Mouse (Mus musculus): Measurements from ENCODE around the gene Trp53. TPM values are rescaled to one million over a fixed set of nuclear protein-coding genes. Genes with fewer than 3 reads are reported as not detected.

Gene Trp53
- polyA plus RNA-seq, 1 experiment from 2014 or later, result 32.6 TPM

- ATAC-seq, result no peak; the same call in 1 of the 2 replicates
- no peak for DNase-seq
- Histone ChIP-seq H3K4me3 (ENCODE audit: low read depth, low read length) (peak within 1 kb of the TSS; percentile 33), H3K9ac (replicated peaks) (no peak within 1 kb of the TSS; the same call in 1 of the 2 replicates), H3K4me2 (ENCODE audit: low read depth, low read length) (peak within 1 kb of the TSS; percentile 57), H3K4me1 (ENCODE audit: insufficient read depth) (peaks cover 9% of the 10 kb centered on the region; the same call in 1 of the 2 replicates), H3K27ac (ENCODE audit: low read depth) (no peak within 1 kb of the TSS), H3K36me3 (replicated peaks; ENCODE audit: insufficient read depth, low read length) (peaks cover 29% of the 10 kb centered on the region), H3K27me3 (ENCODE audit: insufficient read depth, low read length) (peaks cover 21% of the 10 kb centered on the region), H3K9me3 (ENCODE audit: low read length) (no peaks in the 10 kb centered on the region)
- TF ChIP-seq EP300 (IDR thresholded peaks at IDR 0.05; ENCODE audit: low read depth) (no peak), CTCF (IDR thresholded peaks at IDR 0.05; ENCODE audit: low read depth) (no peak)
- WGBS (ENCODE audit: insufficient replicate concordance), result 8% methylated on average over 55 of the region's 59 CpGs
These were observed 20.1 kb upstream of the Trp53 start, which contains the start of gene Efnb3 for GRCm38 (mm10) chr11:69559851-69560765. Gene Efnb3 (minus strand): TSS chr11:69560205.

- no peak overlapping the region for H3K9ac ChIP-seq (replicated peaks)
- no peak overlapping the region for H3K27ac ChIP-seq (ENCODE audit: low read depth)
- H3K36me3 ChIP-seq (replicated peaks; ENCODE audit: insufficient read depth, low read length), result peaks cover 31% of the 10 kb centered on the region
- H3K4me3 ChIP-seq (ENCODE audit: low read depth, low read length), result no peak overlapping the region
- peaks cover 21% of the 10 kb centered on the region for H3K27me3 ChIP-seq (ENCODE audit: insufficient read depth, low read length)
- DNase-seq (no peak), ATAC-seq (no peak)
- no peak overlapping the region for H3K4me2 ChIP-seq (ENCODE audit: low read depth, low read length)
- WGBS (ENCODE audit: insufficient replicate concordance), result 74% methylated on average over 16 of the region's 16 CpGs
- H3K4me1 ChIP-seq (ENCODE audit: insufficient read depth), result peaks cover 9% of the 10 kb centered on the region; the same call in 1 of the 2 replicates
- TF ChIP-seq EP300 (IDR thresholded peaks at IDR 0.05; ENCODE audit: low read depth), result no peak
- TF ChIP-seq CTCF (IDR thresholded peaks at IDR 0.05; ENCODE audit: low read depth), result no peak
- H3K9me3 ChIP-seq (ENCODE audit: low read length), result no peaks in the 10 kb centered on the region
These were observed 19.0 kb upstream of the Trp53 start for GRCm38 (mm10) chr11:69560896-69561854.

- TF ChIP-seq CTCF (IDR thresholded peaks at IDR 0.05; ENCODE audit: low read depth) (no peak), EP300 (IDR thresholded peaks at IDR 0.05; ENCODE audit: low read depth) (no peak)
- peaks cover 9% of the 10 kb centered on the region; the same call in 1 of the 2 replicates for H3K4me1 ChIP-seq (ENCODE audit: insufficient read depth)
- WGBS (ENCODE audit: insufficient replicate concordance), result 87% methylated on average over 13 of the region's 13 CpGs
- no peak overlapping the region for H3K27ac ChIP-seq (ENCODE audit: low read depth)
- H3K9ac ChIP-seq (replicated peaks), result no peak overlapping the region
- H3K4me2 ChIP-seq (ENCODE audit: low read depth, low read length), result no peak overlapping the region
- DNase-seq, result no peak
- H3K36me3 ChIP-seq (replicated peaks; ENCODE audit: insufficient read depth, low read length), result peaks cover 38% of the 10 kb centered on the region
- H3K9me3 ChIP-seq (ENCODE audit: low read length), result no peaks in the 10 kb centered on the region
- H3K4me3 ChIP-seq (ENCODE audit: low read depth, low read length), result no peak overlapping the region
- peaks cover 17% of the 10 kb centered on the region for H3K27me3 ChIP-seq (ENCODE audit: insufficient read depth, low read length)
- ATAC-seq, result no peak
These were observed 16.8 kb upstream of the Trp53 start for GRCm38 (mm10) chr11:69563373-69563772.

DNA sequence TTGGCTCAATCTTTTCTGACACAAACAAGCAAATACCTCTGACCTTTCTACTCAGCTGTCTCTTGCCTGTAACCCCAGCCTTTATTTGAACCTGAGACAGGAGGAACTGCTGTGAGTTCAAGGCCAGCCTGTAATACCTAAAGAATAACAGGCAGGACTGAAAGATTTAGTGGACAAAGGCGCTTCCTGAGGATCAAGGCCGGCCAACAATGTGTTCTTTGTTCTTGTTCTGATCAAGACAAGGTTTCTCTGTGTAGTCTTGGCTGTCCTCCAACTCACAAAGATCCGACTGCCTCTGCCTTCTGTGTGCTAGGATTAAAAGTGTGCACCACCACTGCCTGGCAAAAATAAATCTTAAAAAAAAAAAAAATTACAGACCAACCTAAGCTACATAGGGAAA lies 15.8 kb upstream of the Trp53 start:
- 66% methylated on average over 3 of the region's 3 CpGs for WGBS (ENCODE audit: insufficient replicate concordance)
- Histone ChIP-seq H3K27me3 (ENCODE audit: insufficient read depth, low read length) (peaks cover 13% of the 10 kb centered on the region), H3K4me3 (ENCODE audit: low read depth, low read length) (no peak overlapping the region), H3K4me1 (ENCODE audit: insufficient read depth) (peaks cover 3% of the 10 kb centered on the region; the same call in 1 of the 2 replicates), H3K9ac (replicated peaks) (no peak overlapping the region), H3K4me2 (ENCODE audit: low read depth, low read length) (no peak overlapping the region), H3K9me3 (ENCODE audit: low read length) (no peaks in the 10 kb centered on the region), H3K36me3 (replicated peaks; ENCODE audit: insufficient read depth, low read length) (peaks cover 38% of the 10 kb centered on the region), H3K27ac (ENCODE audit: low read depth) (no peak overlapping the region)
- TF ChIP-seq EP300 (IDR thresholded peaks at IDR 0.05; ENCODE audit: low read depth), result no peak
- no peak for TF ChIP-seq CTCF (IDR thresholded peaks at IDR 0.05; ENCODE audit: low read depth)
- DNase-seq (no peak), ATAC-seq (no peak)

- TF ChIP-seq EP300 (IDR thresholded peaks at IDR 0.05; ENCODE audit: low read depth) (no peak), CTCF (IDR thresholded peaks at IDR 0.05; ENCODE audit: low read depth) (no peak)
- Histone ChIP-seq H3K4me3 (ENCODE audit: low read depth, low read length) (no peak overlapping the region), H3K4me2 (ENCODE audit: low read depth, low read length) (no peak overlapping the region), H3K9me3 (ENCODE audit: low read length) (no peaks in the 10 kb centered on the region), H3K9ac (replicated peaks) (no peak overlapping the region), H3K27me3 (ENCODE audit: insufficient read depth, low read length) (peaks cover 5% of the 10 kb centered on the region), H3K27ac (ENCODE audit: low read depth) (no peak overlapping the region), H3K36me3 (replicated peaks; ENCODE audit: insufficient read depth, low read length) (peaks cover 39% of the 10 kb centered on the region), H3K4me1 (ENCODE audit: insufficient read depth) (peaks cover 3% of the 10 kb centered on the region; the same call in 1 of the 2 replicates)
- DNase-seq (no peak), ATAC-seq (no peak)
- 85% methylated on average over 8 of the region's 8 CpGs for WGBS (ENCODE audit: insufficient replicate concordance)
These were observed 15.0 kb upstream of the Trp53 start for GRCm38 (mm10) chr11:69565131-69565530.

Measured in liver, postnatal 0 days (tissue).